8 mouse cellular contexts compared by ENCODE assay signal in the genomic region with DNA sequence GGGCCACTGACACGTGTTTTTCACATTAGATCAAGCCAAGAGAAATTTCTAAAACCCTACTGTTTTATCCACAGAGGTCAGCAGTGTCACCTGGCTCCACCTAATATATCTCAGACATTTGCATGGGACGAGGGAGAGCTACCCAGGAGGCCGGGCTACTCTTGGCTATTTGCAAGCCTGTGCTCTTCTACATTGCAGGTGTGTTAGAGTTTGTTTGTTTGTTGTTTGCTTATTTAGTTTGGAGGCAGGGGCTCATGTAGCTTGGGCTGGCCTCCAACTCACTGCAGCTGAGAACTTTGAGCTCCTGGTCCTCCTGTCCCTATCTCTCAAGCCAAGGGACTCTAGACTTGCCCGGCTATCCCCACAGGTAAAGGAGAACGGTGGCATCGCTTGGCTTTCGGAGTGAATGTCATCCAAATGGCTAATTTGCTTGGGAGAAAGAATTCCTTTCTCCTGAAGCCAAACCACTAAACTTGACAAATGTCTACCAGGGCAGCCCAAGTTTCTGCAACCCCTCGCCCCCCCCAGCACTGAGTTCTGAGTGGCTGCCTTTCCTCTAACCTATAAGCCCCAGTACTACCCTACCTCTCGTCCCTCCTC. TPM values are rescaled to one million over a fixed set of nuclear protein-coding genes. Genes with fewer than 3 reads are reported as not detected.
DNase-seq lines count a peak whose midpoint lies in the region; ATAC-seq lines count a peak whose summit lies in the region.

No protein-coding gene starts in this region.

- no peak for DNase-seq in forebrain, embryonic 10.5 days (ENCODE audit: extremely low spot score, low spot score)
- DNase-seq in thymus, postnatal 14 days, result peak; percentile 1
- DNase-seq in thymus, postnatal 4 days, result no peak
- no peak for DNase-seq in right cerebral cortex, adult 18-20 months

- no peak for ATAC-seq in forebrain, embryonic 15.5 days (replicated peaks)
- no peak for ATAC-seq in limb, embryonic 15.5 days (ENCODE audit: insufficient number of reproducible peaks, low FRiP score, low TSS enrichment, low read depth)
- no peak for ATAC-seq in stomach, embryonic 15.5 days (ENCODE audit: insufficient read depth, low FRiP score, low read depth)
- no peak for ATAC-seq in erythroid progenitor cell, adult 5-6 weeks (replicated peaks; ENCODE audit: low FRiP score, poor library complexity, severe bottlenecking)

- no peak overlapping the region for H3K4me2 ChIP-seq in forebrain, embryonic 15.5 days (replicated peaks)
- H3K4me2 ChIP-seq in limb, embryonic 15.5 days, result peak overlapping the region; percentile 78
- peak overlapping the region; percentile 71 for H3K4me2 ChIP-seq in stomach, embryonic 15.5 days

- peaks cover 40% of the 10 kb centered on the region for H3K4me1 ChIP-seq in forebrain, embryonic 10.5 days
- peaks cover 12% of the 10 kb centered on the region for H3K4me1 ChIP-seq in forebrain, embryonic 15.5 days
- H3K4me1 ChIP-seq in limb, embryonic 15.5 days, result peaks cover 33% of the 10 kb centered on the region
- H3K4me1 ChIP-seq in stomach, embryonic 15.5 days, result peaks cover 9% of the 10 kb centered on the region; the same call in 1 of the 2 replicates

- no peaks in the 10 kb centered on the region for H3K36me3 ChIP-seq in forebrain, embryonic 10.5 days (replicated peaks)
- H3K36me3 ChIP-seq in forebrain, embryonic 15.5 days, result no peaks in the 10 kb centered on the region
- H3K36me3 ChIP-seq in limb, embryonic 15.5 days, result peaks cover 23% of the 10 kb centered on the region; the same call in 1 of the 2 replicates
- no peaks in the 10 kb centered on the region for H3K36me3 ChIP-seq in stomach, embryonic 15.5 days

- no peaks in the 10 kb centered on the region for H3K9me3 ChIP-seq in forebrain, embryonic 10.5 days
- no peaks in the 10 kb centered on the region for H3K9me3 ChIP-seq in forebrain, embryonic 15.5 days
- H3K9me3 ChIP-seq in limb, embryonic 15.5 days, result no peaks in the 10 kb centered on the region
- no peaks in the 10 kb centered on the region for H3K9me3 ChIP-seq in stomach, embryonic 15.5 days

- no peak overlapping the region for H3K27ac ChIP-seq in forebrain, embryonic 10.5 days
- H3K27ac ChIP-seq in forebrain, embryonic 15.5 days (replicated peaks), result no peak overlapping the region
- peak overlapping the region; percentile 88 for H3K27ac ChIP-seq in limb, embryonic 15.5 days
- peak overlapping the region; percentile 23; the same call in 1 of the 2 replicates for H3K27ac ChIP-seq in stomach, embryonic 15.5 days

- 51% methylated on average over 9 of the region's 9 CpGs for WGBS in forebrain, embryonic 10.5 days
- 52% methylated on average over 9 of the region's 9 CpGs for WGBS in forebrain, embryonic 15.5 days
- WGBS in limb, embryonic 15.5 days, result 45% methylated on average over 9 of the region's 9 CpGs
- 61% methylated on average over 9 of the region's 9 CpGs for WGBS in stomach, embryonic 15.5 days

- peaks cover 86% of the 10 kb centered on the region for H3K27me3 ChIP-seq in forebrain, embryonic 10.5 days (ENCODE audit: poor library complexity, severe bottlenecking)
- H3K27me3 ChIP-seq in forebrain, embryonic 15.5 days, result peaks cover 59% of the 10 kb centered on the region
- peaks cover 26% of the 10 kb centered on the region for H3K27me3 ChIP-seq in limb, embryonic 15.5 days
- H3K27me3 ChIP-seq in stomach, embryonic 15.5 days (replicated peaks), result peaks cover 6% of the 10 kb centered on the region; the same call in 1 of the 2 replicates

- H3K9ac ChIP-seq in forebrain, embryonic 15.5 days (replicated peaks), result no peak overlapping the region
- 0 out of 2 replicates have a peak overlapping the region, but pooled peaks have one; percentile 55 for H3K9ac ChIP-seq in limb, embryonic 15.5 days
- H3K9ac ChIP-seq in stomach, embryonic 15.5 days, result no peak overlapping the region

- H3K4me3 ChIP-seq in forebrain, embryonic 10.5 days, result peak overlapping the region; percentile 46
- no peak overlapping the region for H3K4me3 ChIP-seq in forebrain, embryonic 15.5 days
- H3K4me3 ChIP-seq in limb, embryonic 15.5 days, result peak overlapping the region; percentile 51
- peak overlapping the region; percentile 40 for H3K4me3 ChIP-seq in stomach, embryonic 15.5 days (replicated peaks)

RNA-seq across cellular contexts. Expression of gene Adcy4, which starts 1.4 kb away (rescaled TPM):
- polyA plus RNA-seq in forebrain, embryonic 10.5 days (2016; fragmentation: Nextera tagmentation; extraction: Ambion mirVana), result 4.6 and 5.4 TPM in 2 replicates
- 2.9 and 4.0 TPM in 2 replicates for polyA plus RNA-seq in forebrain, embryonic 15.5 days (2015; fragmentation: Nextera tagmentation; extraction: Ambion mirVana)
- 16.8 and 21.3 TPM in 2 replicates for polyA plus RNA-seq in limb, embryonic 15.5 days (2015; fragmentation: Nextera tagmentation; extraction: Ambion mirVana)
- 6.3 and 8.0 TPM in 2 replicates for polyA plus RNA-seq in stomach, embryonic 15.5 days (2015; fragmentation: Nextera tagmentation; extraction: Ambion mirVana)
- total RNA-seq in erythroid progenitor cell, adult 5-6 weeks (2015; ENCODE audit: low replicate concordance), result not detected in 2 replicates
- not detected in 2 replicates for total RNA-seq in erythroid progenitor cell, adult 5-6 weeks (2017; ENCODE audit: low replicate concordance)

RNA-seq across cellular contexts. Expression of gene Ripk3, which starts 6.2 kb away (rescaled TPM):
- polyA plus RNA-seq in forebrain, embryonic 10.5 days (2016; fragmentation: Nextera tagmentation; extraction: Ambion mirVana), result 8.0 and 10.2 TPM in 2 replicates
- polyA plus RNA-seq in forebrain, embryonic 15.5 days (2015; fragmentation: Nextera tagmentation; extraction: Ambion mirVana), result 1.1 and 2.3 TPM in 2 replicates
- polyA plus RNA-seq in limb, embryonic 15.5 days (2015; fragmentation: Nextera tagmentation; extraction: Ambion mirVana), result 35.0 and 37.6 TPM in 2 replicates
- 32.0 and 36.9 TPM in 2 replicates for polyA plus RNA-seq in stomach, embryonic 15.5 days (2015; fragmentation: Nextera tagmentation; extraction: Ambion mirVana)
- total RNA-seq in erythroid progenitor cell, adult 5-6 weeks (2015; ENCODE audit: low replicate concordance), result 18.4 and 28.1 TPM in 2 replicates
- total RNA-seq in erythroid progenitor cell, adult 5-6 weeks (2017; ENCODE audit: low replicate concordance), result 2.3 and 33.1 TPM in 2 replicates

RNA-seq across cellular contexts. Expression of gene Ltb4r1, which starts 16.7 kb away (rescaled TPM):
- polyA plus RNA-seq in forebrain, embryonic 10.5 days (2016; fragmentation: Nextera tagmentation; extraction: Ambion mirVana), result 0.26 TPM in 2 replicates
- polyA plus RNA-seq in forebrain, embryonic 15.5 days (2015; fragmentation: Nextera tagmentation; extraction: Ambion mirVana), result 0.26 TPM in 1 of 2 replicates, not detected in the other
- 1.2 and 1.4 TPM in 2 replicates for polyA plus RNA-seq in limb, embryonic 15.5 days (2015; fragmentation: Nextera tagmentation; extraction: Ambion mirVana)
- 3.8 and 4.7 TPM in 2 replicates for polyA plus RNA-seq in stomach, embryonic 15.5 days (2015; fragmentation: Nextera tagmentation; extraction: Ambion mirVana)
- total RNA-seq in erythroid progenitor cell, adult 5-6 weeks (2015; ENCODE audit: low replicate concordance), result 8.8 and 11.9 TPM in 2 replicates
- total RNA-seq in erythroid progenitor cell, adult 5-6 weeks (2017; ENCODE audit: low replicate concordance), result 2.8 and 8.9 TPM in 2 replicates

RNA-seq across cellular contexts. Expression of gene Ltb4r2, which starts 21.2 kb away (rescaled TPM):
- polyA plus RNA-seq in forebrain, embryonic 10.5 days (2016; fragmentation: Nextera tagmentation; extraction: Ambion mirVana), result 0.19 and 0.28 TPM in 2 replicates
- 0.10 and 0.24 TPM in 2 replicates for polyA plus RNA-seq in forebrain, embryonic 15.5 days (2015; fragmentation: Nextera tagmentation; extraction: Ambion mirVana)
- 0.83 and 1.3 TPM in 2 replicates for polyA plus RNA-seq in limb, embryonic 15.5 days (2015; fragmentation: Nextera tagmentation; extraction: Ambion mirVana)
- 0.85 and 0.96 TPM in 2 replicates for polyA plus RNA-seq in stomach, embryonic 15.5 days (2015; fragmentation: Nextera tagmentation; extraction: Ambion mirVana)
- not detected in 2 replicates for total RNA-seq in erythroid progenitor cell, adult 5-6 weeks (2015; ENCODE audit: low replicate concordance)
- not detected in 2 replicates for total RNA-seq in erythroid progenitor cell, adult 5-6 weeks (2017; ENCODE audit: low replicate concordance)

RNA-seq across cellular contexts. Expression of gene Cideb, which starts 24.2 kb away (rescaled TPM):
- 0.33 TPM in 1 of 2 replicates, not detected in the other for polyA plus RNA-seq in forebrain, embryonic 10.5 days (2016; fragmentation: Nextera tagmentation; extraction: Ambion mirVana)
- 0.15 and 0.29 TPM in 2 replicates for polyA plus RNA-seq in forebrain, embryonic 15.5 days (2015; fragmentation: Nextera tagmentation; extraction: Ambion mirVana)
- polyA plus RNA-seq in limb, embryonic 15.5 days (2015; fragmentation: Nextera tagmentation; extraction: Ambion mirVana), result 0.58 and 0.74 TPM in 2 replicates
- polyA plus RNA-seq in stomach, embryonic 15.5 days (2015; fragmentation: Nextera tagmentation; extraction: Ambion mirVana), result 11.8 and 12.9 TPM in 2 replicates
- total RNA-seq in erythroid progenitor cell, adult 5-6 weeks (2015; ENCODE audit: low replicate concordance), result not detected in 2 replicates
- not detected in 2 replicates for total RNA-seq in erythroid progenitor cell, adult 5-6 weeks (2017; ENCODE audit: low replicate concordance)

Comparison
In these comparisons a context has a peak if more than half of its experiments do, and no peak if none do; other contexts are left out.
1. H3K27ac ChIP-seq: peak in limb, embryonic 15.5 days (single experiment) and stomach, embryonic 15.5 days (single experiment); none in forebrain, embryonic 10.5 days (single experiment) and forebrain, embryonic 15.5 days (single experiment).